Comparison of ENCODE assay signal across 9 mouse cellular contexts in the genomic region with DNA sequence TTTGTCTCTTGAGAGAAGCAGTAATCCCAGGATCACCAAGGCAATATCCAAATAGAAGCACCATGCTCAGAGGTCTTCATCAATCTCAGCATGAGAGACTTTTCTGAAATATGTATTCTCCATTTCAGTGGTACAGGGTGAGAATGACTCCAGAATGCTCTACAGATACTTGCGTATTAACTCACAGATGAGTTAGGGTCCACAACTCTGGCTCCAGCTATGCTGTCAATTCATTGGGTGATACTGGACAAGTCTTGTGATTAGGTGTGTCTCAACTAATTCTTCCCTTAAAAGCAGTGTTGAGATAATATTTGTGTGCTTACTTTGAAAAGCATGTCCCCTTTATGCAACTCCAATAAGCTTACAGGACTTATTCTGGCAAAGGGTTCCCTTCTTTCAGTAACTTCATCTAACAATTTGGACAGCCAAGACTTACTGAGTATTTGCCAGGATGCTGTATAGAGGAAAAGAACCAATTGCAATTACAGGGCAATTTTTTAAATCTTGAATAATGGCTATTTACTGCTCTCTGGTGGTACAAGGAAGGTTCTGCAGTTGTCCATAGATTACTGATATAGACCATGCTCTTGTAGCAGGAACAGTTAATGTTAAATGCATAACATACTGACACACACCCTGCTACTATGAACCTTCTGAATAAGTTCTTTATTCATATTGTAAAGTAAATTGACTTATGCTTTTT.
DNase-seq lines count a peak whose midpoint lies in the region; ATAC-seq lines count a peak whose summit lies in the region.
"Had no signal": no experiment of that assay in that cellular context is flagged by ENCODE, and none has a peak within 500 bp of the region (broad histone marks: within the 10 kb centered on the region; RNA-seq: fewer than 3 reads in every experiment).

No protein-coding gene starts in this region.

- intact Hi-C loops in heart, postnatal 10 days (cut with DNase I) = loop anchor here (2.0 to 5.0 kb wide), 3 partner anchors 546 to 1075 kb away; no protein-coding TSS in a partner anchor

- WGBS in lung, embryonic 16.5 days = 65% methylated on average over 1 of the region's 1 CpGs
- WGBS in forebrain, embryonic 15.5 days = 84% methylated on average over 1 of the region's 1 CpGs

- no peak overlapping the region for H3K4me2 ChIP-seq in lung, embryonic 16.5 days (ENCODE audit: low read depth, low read length)
- H3K4me2 ChIP-seq in forebrain, embryonic 15.5 days (replicated peaks) = no peak overlapping the region

- DNase-seq in heart, adult 8-10 months (ENCODE audit: low spot score) = peak; percentile 0
- DNase-seq in heart, postnatal 10 days = no peak
- DNase-seq in lung, adult 18-20 months = no peak
- peak; percentile 22 for DNase-seq in retina, postnatal 1 day
- DNase-seq in urinary bladder, adult 18-20 months (ENCODE audit: low spot score in 2 of 2) = no peak
- DNase-seq in thymus, postnatal 10 days (ENCODE audit: low spot score in 2 of 2) = no peak

- H3K9ac ChIP-seq in lung, embryonic 16.5 days (ENCODE audit: low read length) = no peak overlapping the region
- H3K9ac ChIP-seq in forebrain, embryonic 15.5 days (replicated peaks) = no peak overlapping the region

- no peak overlapping the region for H3K4me3 ChIP-seq in lung, embryonic 16.5 days (ENCODE audit: low read length)
- no peak overlapping the region for H3K4me3 ChIP-seq in forebrain, embryonic 15.5 days

- no peaks in the 10 kb centered on the region for H3K36me3 ChIP-seq in lung, embryonic 16.5 days (ENCODE audit: control insufficient read depth, insufficient read depth, low read length)
- H3K36me3 ChIP-seq in forebrain, embryonic 15.5 days = no peaks in the 10 kb centered on the region
- H3K36me3 ChIP-seq: G1E had no signal

- no peaks in the 10 kb centered on the region for H3K4me1 ChIP-seq in lung, embryonic 16.5 days (replicated peaks; ENCODE audit: control insufficient read depth, insufficient read depth, low read length)
- no peaks in the 10 kb centered on the region for H3K4me1 ChIP-seq in forebrain, embryonic 15.5 days

- H3K9me3 ChIP-seq in lung, embryonic 16.5 days (ENCODE audit: control insufficient read depth, low read length) = no peaks in the 10 kb centered on the region
- no peaks in the 10 kb centered on the region for H3K9me3 ChIP-seq in forebrain, embryonic 15.5 days
- H3K9me3 ChIP-seq: G1E had no signal

- ATAC-seq in lung, embryonic 16.5 days (ENCODE audit: low read depth) = peak; percentile 65
- ATAC-seq in forebrain, embryonic 15.5 days (replicated peaks) = peak; percentile 68

- H3K27me3 ChIP-seq in lung, embryonic 16.5 days (ENCODE audit: control insufficient read depth, insufficient read depth, low read depth, low read length) = no peaks in the 10 kb centered on the region
- H3K27me3 ChIP-seq in forebrain, embryonic 15.5 days = no peaks in the 10 kb centered on the region

- H3K27ac ChIP-seq in lung, embryonic 16.5 days (ENCODE audit: low read length) = no peak overlapping the region
- no peak overlapping the region for H3K27ac ChIP-seq in forebrain, embryonic 15.5 days (replicated peaks)

Comparison
In these comparisons a context has a peak if more than half of its experiments do, and no peak if none do; other contexts are left out.
1. DNase-seq: peak in heart, adult 8-10 months (single experiment) and retina, postnatal 1 day (single experiment); none in heart, postnatal 10 days (0 of 2), lung, adult 18-20 months (0 of 2), urinary bladder, adult 18-20 months (0 of 2) and thymus, postnatal 10 days (0 of 2).